Mouse (Mus musculus): ENCODE measurements around the gene Tubb5.

DNA sequence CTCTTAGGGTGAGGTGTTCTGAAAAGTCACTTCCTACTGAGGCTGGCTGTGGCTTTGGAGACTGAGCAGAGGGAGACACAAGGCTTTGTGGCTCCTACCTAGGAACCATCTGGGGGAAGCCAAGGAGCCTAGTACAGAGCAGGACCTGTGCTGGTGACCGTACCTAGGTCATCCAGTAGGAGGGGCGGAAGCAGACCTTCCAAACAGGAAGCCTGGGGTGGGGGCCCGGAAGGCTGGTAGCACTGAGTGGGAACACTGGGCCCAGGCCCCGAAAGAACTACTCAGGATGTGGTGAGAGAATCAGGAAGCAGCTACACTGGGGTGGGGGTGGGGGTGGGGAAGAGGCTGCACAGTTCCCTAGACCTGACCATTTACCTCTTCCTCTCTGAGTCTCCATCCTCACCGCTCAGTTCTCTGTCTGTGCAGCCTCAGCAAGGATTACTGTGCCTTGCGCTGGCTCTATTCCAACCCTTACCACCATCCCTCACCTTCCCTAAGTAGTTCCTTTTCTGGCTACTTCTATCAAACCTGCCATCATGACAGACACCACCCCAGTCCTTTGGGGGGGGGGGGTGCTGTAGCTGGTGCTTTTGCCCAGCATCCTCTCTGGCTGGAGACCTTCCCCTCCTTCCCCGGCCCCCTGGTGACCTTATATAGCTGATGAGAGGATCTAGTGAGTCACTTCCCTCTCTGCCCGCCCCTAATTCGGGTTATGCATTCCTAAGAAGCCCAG, 32.2 kb upstream of the Tubb5 start:
- TF ChIP-seq POLR2A (IDR thresholded peaks at IDR 0.05; ENCODE audit: low read depth, low read length) (no peak), CTCF (conservative IDR thresholded peaks at IDR 0.05; ENCODE audit: insufficient read depth, insufficient read length, low read depth, low read length) (no peak)
